Mouse (Mus musculus) cerebellum, postnatal 25 days (tissue): ENCODE measurements at regions not wholly inside any gene's neighbourhood (a gene's known extent, or its start where the extent isn't known, plus 50 kb on each side); places are given as distances from the start of the nearest gene placed in this dataset.

Source experiments
- DNase-seq, 2 experiments: peaks; one replicate each; pipeline ENCODE4 v3.0.0; 2021; ENCODE audit warnings: mixed read lengths in 2 of 2

DNA sequence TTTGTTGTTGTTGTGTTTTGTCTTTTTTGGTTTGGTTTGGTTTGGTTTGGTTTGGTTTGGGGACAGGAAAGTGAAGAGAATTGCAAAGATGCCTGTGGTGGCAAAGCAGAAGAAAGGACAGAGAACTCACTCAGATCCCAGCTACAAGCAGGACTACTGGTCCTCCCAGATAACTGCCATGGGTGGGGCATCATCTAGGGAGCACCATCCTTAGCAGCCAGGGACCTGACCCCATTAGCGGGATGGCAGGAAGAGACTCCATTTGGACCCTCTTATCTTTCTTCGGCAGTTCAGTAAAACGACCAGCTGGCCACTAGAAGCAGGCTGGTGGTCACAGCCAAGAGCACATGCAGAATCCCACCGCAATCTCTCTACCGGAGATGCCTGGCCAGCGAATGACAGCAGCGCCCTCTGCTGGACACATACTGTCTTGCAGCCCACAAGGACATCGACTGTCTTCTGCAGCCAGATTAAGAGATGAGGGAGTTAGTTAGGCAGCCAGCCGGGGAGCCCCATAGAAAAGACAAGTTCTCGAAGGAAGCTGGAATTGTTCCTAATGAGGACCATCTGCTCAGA is 119.8 kb downstream of the Gm9195 start:
- DNase-seq = peak; percentile 85 to 91

GRCm38 (mm10) chr14:72360829-72361520 is 130.7 kb downstream of the Gm9195 start:
- DNase-seq = no peak

- peak; percentile 36 to 60 for DNase-seq
Observed at GRCm38 (mm10) chr14:72360181-72360580, 131.5 kb downstream of the Gm9195 start.

DNA sequence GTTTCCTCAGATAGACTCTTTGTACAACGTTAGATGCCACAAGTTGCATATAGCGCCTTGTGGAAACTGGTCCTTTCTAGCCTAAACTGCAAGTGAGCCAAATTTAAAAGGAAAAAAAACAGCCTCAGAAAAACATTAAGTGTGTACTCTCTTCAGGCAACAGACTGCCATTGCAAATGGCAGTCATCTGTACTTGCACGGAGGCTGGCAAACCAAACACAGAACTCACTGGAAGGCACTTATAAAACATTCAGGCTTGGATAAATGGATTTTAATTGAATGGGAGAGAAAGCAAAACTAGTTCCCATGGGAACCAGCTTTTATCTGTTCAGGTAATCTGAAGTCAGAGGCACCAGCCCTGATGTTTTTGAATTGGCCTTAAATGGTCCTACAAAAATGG is 133.7 kb downstream of the Gm9195 start:
- no peak for DNase-seq

DNA sequence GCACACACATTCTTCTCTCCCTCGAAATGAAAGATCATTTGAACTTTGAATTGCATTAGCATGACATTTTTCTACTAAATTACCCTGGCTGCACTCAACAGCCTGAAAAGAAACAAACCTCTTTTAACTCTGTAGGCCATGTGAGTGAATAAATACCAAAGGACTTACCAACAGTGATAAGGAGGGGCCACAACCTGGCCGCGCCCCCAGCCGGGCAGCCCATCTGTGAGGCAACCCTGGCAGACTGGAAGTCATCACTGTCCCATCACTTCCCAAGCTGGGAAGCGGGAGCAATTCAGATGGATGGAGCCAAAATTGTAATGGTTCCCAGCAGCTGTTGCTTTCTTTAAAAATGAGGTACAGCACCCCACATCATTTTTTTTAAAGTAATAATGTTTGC is 149.5 kb downstream of the Gm9195 start:
- peak in 1 of 2 experiments; percentile 7 for DNase-seq

- DNase-seq = no peak
Observed at GRCm38 (mm10) chr14:72341590-72342154, 150.0 kb downstream of the Gm9195 start.

- DNase-seq = no peak
Observed at GRCm38 (mm10) chr14:72338046-72338445, 153.6 kb downstream of the Gm9195 start.

DNA sequence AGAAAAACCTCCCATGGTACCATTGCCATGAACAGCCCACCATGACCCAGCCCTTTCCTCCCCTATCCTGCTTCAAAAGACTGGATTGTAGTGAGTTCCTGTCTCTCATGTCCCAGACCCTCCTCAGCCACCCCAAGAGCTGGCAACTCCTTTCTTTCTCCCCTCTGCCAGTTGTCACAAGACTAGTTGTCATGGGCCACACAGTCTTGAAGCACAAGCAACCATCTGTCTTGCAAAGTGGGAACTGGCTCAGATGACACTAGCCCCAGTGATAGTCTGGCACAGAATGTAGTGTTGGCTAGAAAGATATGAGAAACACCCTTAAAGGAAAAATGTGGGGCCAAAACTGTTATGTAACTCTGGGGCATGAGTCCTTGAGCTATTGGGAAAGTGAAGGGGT is 187.8 kb downstream of the Gm9195 start:
- DNase-seq = peak; percentile 8 to 23

- DNase-seq = peak; percentile 37 to 67
Observed at GRCm38 (mm10) chr14:72300026-72300425, 191.6 kb downstream of the Gm9195 start.

DNA sequence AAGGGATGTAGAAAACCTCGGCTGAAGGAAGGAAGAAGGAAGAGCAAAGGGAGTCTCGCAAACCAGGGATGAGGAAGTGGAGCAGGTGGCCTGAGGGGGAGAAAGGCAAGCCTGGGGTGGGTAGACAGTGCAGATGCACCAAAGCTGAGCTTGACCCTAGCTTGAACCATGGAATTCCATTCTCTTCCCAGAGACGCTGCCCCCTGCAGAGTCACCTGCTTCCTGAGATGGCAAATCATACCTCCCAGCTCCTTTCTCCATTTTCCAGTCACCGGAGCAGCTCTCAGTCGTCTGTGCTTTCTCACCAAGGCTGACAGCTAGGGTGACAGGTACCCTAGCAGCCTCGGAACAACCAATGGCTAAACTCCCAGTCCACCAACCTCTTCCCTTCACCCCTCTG is 197.0 kb downstream of the Gm9195 start:
- DNase-seq = no peak

DNA sequence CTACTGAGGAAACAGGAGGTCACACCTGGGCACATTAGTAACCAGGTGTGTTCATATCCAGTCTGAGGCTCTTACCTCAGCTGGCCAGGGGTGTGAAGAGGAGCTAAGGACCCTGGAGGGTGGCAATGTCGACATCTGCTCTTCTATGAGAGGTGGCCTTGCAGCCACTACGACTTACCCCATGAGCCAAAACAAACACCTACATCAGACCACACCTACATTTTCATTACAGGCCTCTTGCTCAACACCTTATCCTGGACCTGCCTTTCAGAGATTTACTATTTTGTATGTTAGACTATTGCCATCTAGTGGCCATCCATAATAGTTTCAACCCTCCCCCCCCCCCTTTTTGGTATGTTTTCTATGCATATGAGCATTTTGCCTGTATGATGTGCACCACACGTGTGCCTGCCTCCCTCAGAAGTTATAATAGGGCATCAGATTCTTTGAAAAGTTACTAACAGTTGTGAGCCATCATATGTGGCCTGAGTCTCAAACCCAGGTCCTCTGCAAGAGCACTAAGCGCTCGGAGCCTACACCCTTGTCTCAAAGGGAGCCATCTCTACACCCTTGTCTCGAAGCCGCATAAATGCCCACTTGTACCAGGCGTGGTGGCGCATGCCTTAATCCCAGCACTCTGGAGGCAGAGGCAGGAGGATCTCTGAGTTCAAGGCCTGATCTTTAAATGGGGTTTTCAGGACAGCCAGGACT is 197.8 kb downstream of the Gm9195 start:
- DNase-seq = peak in 1 of 2 experiments; percentile 21

- DNase-seq = peak in 1 of 2 experiments; percentile 19
Observed at GRCm38 (mm10) chr14:72292656-72293299, 198.9 kb downstream of the Gm9195 start.

DNA sequence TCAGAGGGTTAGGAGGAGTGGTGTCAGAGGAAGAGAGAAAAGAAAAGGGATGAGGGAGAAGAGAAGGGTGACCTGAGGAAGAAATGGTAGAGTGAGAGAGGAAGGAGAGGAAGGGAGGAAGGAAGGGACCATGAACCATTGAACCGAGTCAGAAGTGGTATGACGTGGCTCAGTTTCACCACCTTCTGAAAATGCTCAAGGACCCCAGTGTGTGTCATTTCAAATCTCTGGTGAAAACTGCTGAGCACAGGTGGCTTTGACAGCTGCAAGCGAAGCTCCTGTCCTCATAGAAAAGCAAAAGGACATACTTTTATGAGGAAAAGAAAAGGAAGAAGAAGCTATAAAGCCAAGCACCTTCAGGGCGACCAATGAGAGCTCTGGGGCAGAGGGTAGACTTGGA is 214.3 kb downstream of the Gm9195 start:
- no peak for DNase-seq

DNA sequence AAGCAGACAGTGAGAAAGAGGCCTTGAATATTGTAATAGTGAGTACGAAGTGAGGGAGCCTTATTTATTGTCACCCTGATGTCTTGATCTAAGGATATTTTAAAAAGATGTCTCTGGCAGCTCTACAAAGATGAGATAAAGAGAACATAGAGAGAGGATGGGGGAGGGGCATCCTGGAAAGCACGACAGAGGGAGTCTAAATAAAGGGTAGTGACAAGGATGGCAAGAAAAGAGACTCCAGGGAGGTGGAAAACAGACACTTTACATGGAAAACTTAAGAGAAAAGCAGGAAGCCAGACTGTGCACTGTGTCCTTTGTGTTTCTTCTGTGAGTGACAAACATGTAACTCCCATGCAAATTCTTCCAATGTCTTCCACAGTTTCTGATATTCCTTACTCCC is 232.4 kb downstream of the Gm9195 start:
- DNase-seq = no peak

DNA sequence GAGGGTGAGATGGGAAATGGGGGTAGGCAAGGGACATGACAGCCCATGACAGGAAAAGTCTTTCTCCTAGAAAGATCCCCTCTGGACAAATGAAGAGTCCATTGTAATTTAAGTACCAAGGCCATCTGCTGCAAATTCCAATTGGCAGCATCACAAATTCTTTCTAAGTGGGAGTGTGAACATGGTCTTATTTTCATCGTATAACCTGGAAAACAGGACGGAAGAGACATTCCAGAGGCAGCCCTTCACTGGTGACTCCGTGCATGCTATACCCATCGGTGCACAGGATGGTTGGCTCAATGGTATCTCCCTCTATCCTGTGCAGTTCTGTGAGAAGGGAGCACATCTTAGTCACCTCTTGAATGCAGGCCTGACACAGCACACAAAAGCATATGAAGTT is 249.8 kb downstream of the Gm9195 start:
- peak; percentile 17 to 19 for DNase-seq

DNA sequence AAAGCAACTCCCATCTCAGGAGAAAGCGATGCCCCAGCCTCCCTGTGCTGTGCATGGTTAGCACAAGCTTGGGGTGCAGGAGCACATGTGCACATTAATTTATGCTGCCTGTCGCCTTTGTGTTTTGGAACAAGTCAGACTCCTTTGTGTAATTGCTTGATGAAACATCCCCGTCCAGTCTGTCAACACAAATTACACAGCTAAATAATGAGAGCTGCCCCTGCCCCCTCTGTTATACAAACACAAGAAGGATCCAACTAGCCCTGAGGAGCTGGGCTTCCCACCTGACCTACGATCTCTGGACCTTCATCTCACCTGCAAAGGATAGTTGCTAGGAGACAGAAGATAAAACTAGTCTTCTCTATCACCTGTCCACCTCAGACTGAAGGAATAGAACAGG is 251.4 kb downstream of the Gm9195 start:
- DNase-seq = no peak

DNA sequence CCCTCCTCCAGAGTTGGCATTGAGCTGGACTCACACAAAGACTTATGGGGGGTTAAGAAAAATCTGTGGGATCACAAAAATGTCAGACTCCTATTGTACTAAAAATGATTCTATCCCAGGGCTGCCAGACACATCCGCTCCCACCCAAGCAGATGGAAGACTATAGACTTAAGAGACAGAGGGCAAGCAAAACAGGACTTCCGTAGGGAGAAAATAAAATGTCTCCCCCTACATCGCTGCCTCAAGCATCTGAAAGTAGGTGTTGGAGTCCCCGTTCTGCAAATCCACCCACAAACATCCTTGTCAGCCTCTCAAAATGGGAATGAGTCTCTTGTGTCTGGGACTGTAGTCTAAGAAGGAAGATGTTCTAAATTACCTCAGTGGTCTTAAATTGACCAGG is 253.3 kb downstream of the Gm9195 start:
- no peak for DNase-seq

GRCm38 (mm10) chr14:72234234-72235075 is 257.2 kb downstream of the Gm9195 start:
- peak; percentile 88 to 90 for DNase-seq

GRCm38 (mm10) chr14:72227853-72228252 is 263.8 kb downstream of the Gm9195 start:
- DNase-seq = peak in 1 of 2 experiments; percentile 21

- no peak for DNase-seq
Observed at GRCm38 (mm10) chr14:72227441-72227840, 264.2 kb downstream of the Gm9195 start.

DNA sequence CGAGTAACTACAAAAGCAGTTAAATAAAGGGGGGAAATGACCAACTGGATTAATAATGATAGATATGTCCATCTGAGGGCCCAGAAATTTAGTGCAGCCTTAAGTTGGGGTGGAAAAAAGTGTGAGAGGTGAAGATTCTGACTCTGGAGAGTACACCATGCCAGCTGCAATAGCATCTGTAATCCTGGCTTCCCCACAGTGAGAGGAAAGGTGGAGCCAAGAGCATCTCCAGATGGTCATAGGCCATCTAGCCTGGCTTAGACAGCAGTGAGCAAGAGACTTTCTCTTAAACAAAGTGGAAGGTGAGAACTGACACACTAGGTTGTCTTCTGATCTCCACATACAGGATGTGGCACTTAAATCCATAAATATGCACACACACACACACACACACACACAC is 264.7 kb downstream of the Gm9195 start:
- no peak for DNase-seq

DNA sequence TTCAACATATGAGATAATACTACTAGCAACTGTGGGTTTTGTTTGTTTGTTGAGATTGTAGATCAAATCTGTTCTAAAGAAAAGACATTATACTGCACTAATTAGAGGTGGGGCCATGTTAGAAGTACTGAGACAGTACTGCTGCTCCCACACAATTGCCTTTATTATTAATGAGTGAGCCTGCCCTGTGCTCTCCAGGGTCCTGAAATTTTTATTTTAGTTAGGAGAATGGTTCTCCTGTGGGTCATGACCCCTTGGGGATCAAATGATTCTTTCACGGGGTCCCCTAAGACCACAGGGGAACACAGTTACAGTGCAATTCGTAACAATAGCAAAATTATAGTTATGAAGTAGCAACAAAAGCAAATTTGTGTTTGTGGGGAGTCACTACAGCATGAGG is 268.8 kb downstream of the Gm9195 start:
- no peak for DNase-seq
